Comparison of ENCODE assay signal across 8 mouse cellular contexts in the genomic region with DNA sequence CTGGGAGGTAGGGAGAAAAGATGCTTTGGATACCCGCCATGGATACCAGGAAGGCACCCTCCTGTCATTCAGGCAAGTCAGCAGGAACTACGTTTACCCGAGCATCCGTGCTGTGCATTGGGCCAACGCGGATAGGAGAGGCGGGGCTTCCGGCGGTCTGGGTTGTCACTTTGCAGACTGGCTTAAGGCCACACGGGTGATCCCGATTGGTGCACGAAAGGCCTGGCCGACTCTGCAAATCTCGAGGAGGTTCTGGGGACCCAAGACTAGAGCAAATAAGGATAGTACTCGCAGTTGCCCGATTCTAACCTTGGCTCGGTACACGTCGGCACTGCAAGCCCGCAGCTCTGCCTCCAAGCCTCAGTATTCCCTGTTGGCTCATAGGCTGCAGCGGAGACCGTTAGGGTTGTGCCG. TPM values are rescaled to one million over a fixed set of nuclear protein-coding genes. Genes with fewer than 3 reads are reported as not detected.
DNase-seq lines count a peak whose midpoint lies in the region; ATAC-seq lines count a peak whose summit lies in the region.

A gene (plus strand): TSS at position 161 of the 414 bp plus-strand sequence.

- intact Hi-C loops in gastrocnemius, postnatal 14 days (cut with DNase I; ENCODE audit: low total_unique reads) = loop anchor here (2.0 kb wide), 1 partner anchor 67 kb away; no protein-coding TSS in a partner anchor
- intact Hi-C loops in left cerebral cortex, postnatal 10 days (cut with DNase I) = loop anchor here (10.0 kb wide), 1 partner anchor 51 kb away; no protein-coding TSS in a partner anchor

- ATAC-seq in inflammation-experienced regulatory T-cells, adult 6 months = peak; percentile 83
- ATAC-seq in megakaryocyte progenitor cell, adult 5-6 weeks (replicated peaks; ENCODE audit: poor library complexity) = peak; percentile 83

- peak; percentile 95 for DNase-seq in adrenal gland, adult 2 months
- peak; percentile 92 for DNase-seq in embryo, embryonic 11 days
- peak; percentile 92 for DNase-seq in gastrocnemius, postnatal 14 days
- peak; percentile 92 to 95 for DNase-seq in left cerebral cortex, postnatal 10 days (ENCODE audit: extremely low spot score in 1 of 2, low spot score in 2 of 2)
- peak; percentile 85 for DNase-seq in right cerebral cortex, postnatal 14 days
- peak; percentile 78 for DNase-seq in urinary bladder, postnatal 25 days (ENCODE audit: low spot score)

RNA-seq across cellular contexts. Expression of the gene that starts here (rescaled TPM):
- total RNA-seq in adrenal gland, adult 2 months (2021) = 10 to 100 TPM; 10.0 to 11.1 TPM
- polyA plus RNA-seq in adrenal gland, adult 2 months (2012; rRNA removed) = 9.4 and 9.7 TPM in 2 replicates
- 1 to 10 TPM; 2.2 to 3.7 TPM for total RNA-seq in gastrocnemius, postnatal 14 days (2021)
- 1 to 10 TPM; 1.8 to 3.6 (median 2.6) TPM for polyA plus RNA-seq in inflammation-experienced regulatory T-cells, adult 6 months (2017; shearing (Covaris generic))
- 10 to 100 TPM; 15.3 to 16.7 TPM for total RNA-seq in left cerebral cortex, postnatal 10 days (2021)
- 3.9 and 4.0 TPM in 2 replicates for total RNA-seq in megakaryocyte progenitor cell, adult 5-6 weeks (2015)
- total RNA-seq in megakaryocyte progenitor cell, adult 5-6 weeks (2017) = 6.5 and 8.5 TPM in 2 replicates

Comparison
In these comparisons a context has a peak if more than half of its experiments do, and no peak if none do; other contexts are left out.
1. Peak in every context shown above with its lines: DNase-seq and ATAC-seq.